Mouse (Mus musculus) liver, adult 2 months (tissue): ENCODE results near the gene Mgat1. TPM values are rescaled to one million over a fixed set of nuclear protein-coding genes. Genes with fewer than 3 reads are reported as not detected.

Experiments
- DNase-seq: peaks from one replicate; pipeline ENCODE4 v3.0.0-alpha.2; 2011; ENCODE audit warnings: low read depth, low spot score; ENCODE audit errors: extremely low read depth
- H3K27ac ChIP-seq: fragments of 200-500 bp; replicated peaks from 2 replicates; pipeline ENCODE4 v1.5.1; 2012; ENCODE audit warnings: low read depth, mild to moderate bottlenecking, control low read depth, inconsistent platforms, low read length; ENCODE audit not compliant: insufficient read depth
- H3K27me3 ChIP-seq: fragments of 200-500 bp; 2 replicates; pipeline ENCODE4 v1.6.1; 2012; ENCODE audit warnings: mild to moderate bottlenecking, moderate library complexity, low read length, inconsistent platforms; ENCODE audit not compliant: control insufficient read depth, insufficient read depth
- H3K36me3 ChIP-seq: fragments of 200-500 bp; 2 replicates; pipeline ENCODE4 v1.6.1; 2012; ENCODE audit warnings: low read length, inconsistent platforms; ENCODE audit not compliant: control insufficient read depth, insufficient read depth
- H3K4me1 ChIP-seq: fragments of 200-500 bp; 2 replicates; pipeline ENCODE4 v1.6.1; 2011; ENCODE audit warnings: low read length; ENCODE audit not compliant: control insufficient read depth, insufficient read depth
- H3K4me3 ChIP-seq: fragments of 200-500 bp; 2 replicates; pipeline ENCODE4 v1.5.1; 2011; ENCODE audit warnings: low read depth, mild to moderate bottlenecking, control low read depth, low read length, moderate library complexity; ENCODE audit not compliant: insufficient read depth
- H3K79me2 ChIP-seq: fragments of 200-500 bp; 2 replicates; pipeline ENCODE4 v1.6.1; 2012; ENCODE audit warnings: inconsistent platforms, mild to moderate bottlenecking, low read length, moderate library complexity; ENCODE audit not compliant: control insufficient read depth, insufficient read depth
- H3K9ac ChIP-seq: fragments of 200-500 bp; 2 replicates; pipeline ENCODE4 v1.6.1; 2012; ENCODE audit warnings: low read depth, mild to moderate bottlenecking, control low read depth, inconsistent platforms, low read length
- CTCF ChIP-seq: fragments of 200-500 bp; IDR thresholded peaks from 2 replicates; pipeline ENCODE4 v1.5.1; 2011; ENCODE audit warnings: low read depth, low read length, control low read depth
- POLR2A ChIP-seq: fragments of 200-500 bp; IDR thresholded peaks from 2 replicates; pipeline ENCODE4 v1.6.1; 2011; ENCODE audit warnings: low read length, control low read depth; ENCODE audit not compliant: insufficient read depth; ENCODE audit errors: extremely low read depth
- WGBS: fragments of 180-500 bp; shearing (Covaris S2); methylation state at CpG from one replicate; pipeline ENCODE4 v1.1.7; 2018; 5-methylcytosine and 5-hydroxymethylcytosine counted together
- polyA plus RNA-seq: library from polyadenylated mRNA; depleted of rRNA; stranded (reverse); fragments of >200 nt; gene quantifications from 2 replicates; pipeline ENCODE4 v1.2.3, GENCODE M21; 2012
- total RNA-seq: library from RNA; depleted of rRNA; stranded (reverse); fragments of >200 nt; gene quantifications from 2 replicates; pipeline ENCODE4 v1.2.3, GENCODE M21; 2014

Gene Mgat1
- total and polyA plus RNA-seq, 2 experiments = 44.7 to 145 TPM

DNA sequence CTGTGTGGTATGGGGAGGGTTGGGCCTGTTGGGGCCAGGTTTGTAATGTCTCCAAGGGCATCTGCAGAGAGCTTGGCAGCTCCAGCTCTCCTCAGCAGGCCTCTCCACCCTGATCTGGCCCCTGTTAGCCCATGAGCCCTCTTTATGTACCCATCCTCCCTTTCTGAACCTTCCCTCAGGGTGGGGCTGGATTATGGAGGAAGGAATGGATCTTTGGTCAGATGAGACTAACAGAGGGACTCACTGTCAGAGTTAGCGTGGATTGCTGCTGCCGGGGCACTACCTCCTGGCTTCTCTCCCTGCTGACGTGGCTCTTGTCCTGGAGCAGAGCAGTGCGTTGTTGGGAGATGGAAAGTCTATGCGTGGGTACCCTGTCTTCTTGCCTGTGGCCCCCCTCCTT is 18.3 kb downstream of the Mgat1 start:
- peaks cover 2% of the 10 kb centered on the region for H3K36me3 ChIP-seq
- peaks cover 16% of the 10 kb centered on the region for H3K79me2 ChIP-seq
- TF ChIP-seq POLR2A (no peak), CTCF (no peak)
- DNase-seq = peak; percentile 50
- no peak overlapping the region for H3K4me3 ChIP-seq
- peaks cover 48% of the 10 kb centered on the region for H3K4me1 ChIP-seq
- H3K27ac ChIP-seq = peak overlapping the region; percentile 63
- no peaks in the 10 kb centered on the region for H3K27me3 ChIP-seq
- H3K9ac ChIP-seq = peak overlapping the region; percentile 6
- WGBS = 16% methylated on average over 5 of the region's 5 CpGs

DNA sequence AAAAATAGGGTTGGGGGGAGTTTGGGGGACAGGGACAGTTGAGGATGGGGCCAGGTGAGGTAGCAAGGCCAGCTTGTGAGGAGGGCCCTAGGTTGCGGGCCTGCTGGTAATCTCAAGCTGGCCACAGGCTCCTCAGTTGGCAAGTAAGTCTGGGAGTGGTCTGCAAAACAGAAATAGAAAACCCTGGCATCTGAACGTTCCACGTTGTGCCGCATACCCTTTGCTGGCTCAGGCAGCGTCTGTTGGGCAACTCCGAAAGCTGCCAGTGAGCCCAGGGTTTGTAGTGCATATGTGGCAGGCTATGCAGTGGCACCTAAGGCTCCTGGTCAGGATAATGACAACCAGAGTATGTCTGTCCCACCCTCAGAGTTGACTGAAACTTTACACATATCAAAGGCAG is 19.2 kb downstream of the Mgat1 start:
- TF ChIP-seq POLR2A (no peak), CTCF (no peak)
- Histone ChIP-seq H3K4me1 (peaks cover 54% of the 10 kb centered on the region), H3K27me3 (no peaks in the 10 kb centered on the region), H3K27ac (peak overlapping the region; percentile 56; the same call in 1 of the 2 replicates), H3K36me3 (no peaks in the 10 kb centered on the region; the same call in 1 of the 2 replicates), H3K9ac (0 out of 2 replicates have a peak overlapping the region, but pooled peaks have one; percentile 4), H3K4me3 (no peak overlapping the region), H3K79me2 (peaks cover 16% of the 10 kb centered on the region)
- WGBS = 29% methylated on average over 6 of the region's 6 CpGs
- DNase-seq = peak; percentile 51

DNA sequence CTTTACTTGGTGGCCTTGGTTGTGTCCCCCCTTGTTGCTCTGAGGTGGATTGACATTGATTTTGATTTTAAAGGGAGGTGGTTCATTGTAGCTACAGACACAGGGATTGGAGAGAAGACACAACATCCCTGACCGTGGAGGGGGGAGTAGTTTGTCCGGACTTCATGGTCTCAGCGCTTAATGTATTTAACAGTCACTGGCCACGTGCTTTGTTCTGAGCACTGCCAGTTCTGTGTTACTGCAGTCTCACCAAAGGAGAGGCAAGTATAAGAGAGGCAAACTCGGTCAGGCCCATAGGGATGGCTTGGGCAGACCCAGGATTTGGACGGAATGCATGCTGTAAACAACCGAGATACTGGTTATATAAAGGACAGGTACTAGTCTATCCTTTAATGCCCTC is 20.1 kb downstream of the Mgat1 start:
- peaks cover 16% of the 10 kb centered on the region for H3K79me2 ChIP-seq
- H3K27ac ChIP-seq = no peak overlapping the region
- no peaks in the 10 kb centered on the region; the same call in 1 of the 2 replicates for H3K36me3 ChIP-seq
- no peaks in the 10 kb centered on the region for H3K27me3 ChIP-seq
- H3K4me1 ChIP-seq = peaks cover 54% of the 10 kb centered on the region
- DNase-seq = no peak
- no peak overlapping the region for H3K4me3 ChIP-seq
- no peak overlapping the region for H3K9ac ChIP-seq
- 91% methylated on average over 7 of the region's 7 CpGs for WGBS
- TF ChIP-seq POLR2A (no peak), CTCF (no peak)

DNA sequence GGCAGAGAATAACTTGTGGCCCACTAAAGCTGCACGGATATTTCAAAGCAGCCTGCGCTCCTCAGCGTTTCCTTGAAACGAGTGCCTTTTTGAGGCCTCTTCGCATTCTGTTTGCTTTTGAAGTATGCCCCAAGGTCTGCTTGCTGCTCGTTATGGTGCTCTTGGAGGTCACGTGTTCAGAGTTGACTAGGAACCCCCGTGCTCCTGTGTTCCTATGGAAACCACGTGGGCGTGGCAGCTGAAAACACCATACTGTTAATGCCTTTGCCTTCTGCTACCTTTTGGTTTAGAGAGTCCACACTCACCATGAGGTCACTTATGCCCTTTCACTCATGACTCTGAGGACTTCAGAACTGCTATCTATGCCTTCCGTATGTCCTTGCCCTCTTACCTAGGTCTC is 20.6 kb downstream of the Mgat1 start:
- no peak overlapping the region for H3K27ac ChIP-seq
- H3K4me1 ChIP-seq = peaks cover 52% of the 10 kb centered on the region
- H3K27me3 ChIP-seq = no peaks in the 10 kb centered on the region
- H3K4me3 ChIP-seq = no peak overlapping the region
- TF ChIP-seq CTCF = no peak
- no peak for TF ChIP-seq POLR2A
- no peaks in the 10 kb centered on the region; the same call in 1 of the 2 replicates for H3K36me3 ChIP-seq
- no peak for DNase-seq
- WGBS = 63% methylated on average over 11 of the region's 11 CpGs
- H3K9ac ChIP-seq = no peak overlapping the region
- peaks cover 16% of the 10 kb centered on the region for H3K79me2 ChIP-seq

DNA sequence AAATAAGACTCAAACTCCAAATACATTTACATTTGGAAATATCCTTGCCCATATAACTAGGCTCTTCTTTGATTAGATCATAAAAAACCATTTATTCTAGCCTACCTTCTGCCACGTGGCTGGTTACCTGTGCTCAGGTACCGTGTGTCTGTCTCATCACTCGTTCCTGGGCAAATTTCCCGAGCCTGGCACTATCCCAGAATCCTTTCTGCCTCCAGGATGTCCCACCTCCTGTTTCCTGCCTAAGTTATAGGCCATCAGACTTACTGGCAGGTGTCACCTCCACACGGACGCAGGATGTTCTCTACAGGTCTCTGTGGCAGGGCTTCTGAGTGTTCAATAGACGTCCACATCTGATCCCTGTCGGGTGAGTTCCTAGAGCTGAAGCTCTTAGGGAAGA is 21.1 kb downstream of the Mgat1 start:
- DNase-seq = no peak
- 45% methylated on average over 8 of the region's 8 CpGs for WGBS
- Histone ChIP-seq H3K9ac (no peak overlapping the region), H3K36me3 (no peaks in the 10 kb centered on the region; the same call in 1 of the 2 replicates), H3K79me2 (peaks cover 16% of the 10 kb centered on the region), H3K27ac (no peak overlapping the region), H3K4me1 (peaks cover 48% of the 10 kb centered on the region), H3K4me3 (no peak overlapping the region), H3K27me3 (no peaks in the 10 kb centered on the region)
- no peak for TF ChIP-seq CTCF
- TF ChIP-seq POLR2A = no peak

DNA sequence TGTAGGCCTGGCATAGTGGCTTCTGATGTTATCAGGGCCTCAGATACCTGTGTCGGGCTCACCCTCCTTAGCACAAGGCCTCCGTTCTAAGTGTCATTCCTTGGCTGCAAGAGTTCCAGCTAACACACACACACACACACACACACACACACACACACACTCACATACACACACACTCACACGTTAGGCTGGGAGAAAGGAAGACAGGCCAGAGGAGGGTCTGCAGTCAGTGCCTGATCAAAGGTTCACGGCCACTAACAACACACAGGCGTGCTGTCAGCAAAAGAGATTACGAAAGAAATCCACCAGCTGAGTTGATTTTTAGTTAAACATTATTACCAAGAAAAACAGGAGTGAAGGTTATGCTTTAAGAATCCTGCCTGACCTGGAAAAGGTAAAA is 22.7 kb downstream of the Mgat1 start:
- TF ChIP-seq POLR2A = no peak
- no peak for TF ChIP-seq CTCF
- H3K79me2 ChIP-seq = peaks cover 15% of the 10 kb centered on the region
- peak overlapping the region; percentile 88 for H3K27ac ChIP-seq

More for the DNA sequence above, 22.7 kb downstream of the Mgat1 start:
- Histone ChIP-seq H3K36me3 (no peaks in the 10 kb centered on the region; the same call in 1 of the 2 replicates), H3K4me3 (no peak overlapping the region), H3K4me1 (peaks cover 34% of the 10 kb centered on the region), H3K27me3 (no peaks in the 10 kb centered on the region), H3K9ac (peak overlapping the region; percentile 48)
- 27% methylated on average over 6 of the region's 6 CpGs for WGBS
- DNase-seq = peak; percentile 95
